Mouse (Mus musculus) spleen, postnatal 0 days (tissue): ENCODE data around the gene Gpr37l1. TPM values are rescaled to one million over a fixed set of nuclear protein-coding genes. Genes with fewer than 3 reads are reported as not detected.

Source experiments
- polyA plus RNA-seq: library from polyadenylated mRNA; unstranded; fragments of >200 nt; fragmentation: Nextera tagmentation; extraction: Ambion mirVana; gene quantifications from 2 replicates; pipeline ENCODE4 v1.2.1, GENCODE M21; 2015

Gpr37l1 gene
- polyA plus RNA-seq, result not detected in 2 replicates

DNA sequence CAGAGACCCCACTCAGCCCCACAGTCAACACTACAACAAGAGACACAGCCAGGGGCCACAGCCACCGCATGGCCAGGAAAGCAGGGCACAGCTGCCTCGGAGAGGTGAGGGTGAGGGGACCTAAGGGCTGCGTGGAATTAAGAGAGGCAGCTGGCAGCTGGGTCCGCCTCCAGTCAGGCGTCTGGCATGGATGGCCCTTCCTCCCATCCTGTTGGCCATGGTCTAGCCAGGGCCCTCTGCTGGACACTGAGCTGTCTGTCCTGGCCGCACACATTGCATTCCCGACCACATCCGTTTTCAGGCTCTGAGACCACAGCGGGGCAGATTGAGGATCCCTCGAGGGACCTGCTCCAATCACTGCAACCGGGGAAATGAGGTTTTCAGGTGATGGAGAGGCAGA lies at the start of gene Gpr37l1:
Gpr37l1 (minus strand) TSS at position 247 of the 400 bp plus-strand sequence.

GRCm38 (mm10) chr1:135146077-135146945 lies 21.2 kb downstream of the Gpr37l1 start, which contains the start of gene Arl8a:
Gene Arl8a (plus strand): TSS chr1:135146824.

GRCm38 (mm10) chr1:135132473-135132872 lies 35.0 kb downstream of the Gpr37l1 start, which contains the start of gene Ptpn7:
Gene Ptpn7 (plus strand): TSS chr1:135132700.

Other genes starting within 250 kb of the Gpr37l1 start
- gene Ppp1r12b, start 211.7 kb downstream of the Gpr37l1 start, polyA plus RNA-seq, result 3.2 and 4.0 TPM in 2 replicates
- gene Ube2t, start 205.1 kb downstream of the Gpr37l1 start, polyA plus RNA-seq, result 42.0 and 51.0 TPM in 2 replicates
- 6.3 and 8.7 TPM in 2 replicates for gene Lgr6, start 62.4 kb downstream of the Gpr37l1 start, polyA plus RNA-seq
- gene Ptpn7, start 35.0 kb downstream of the Gpr37l1 start, polyA plus RNA-seq, result 26.3 and 26.9 TPM in 2 replicates
- 17.4 and 25.4 TPM in 2 replicates for gene Arl8a, start 20.9 kb downstream of the Gpr37l1 start, polyA plus RNA-seq
- 0.17 TPM in 1 of 2 replicates, not detected in the other for gene Elf3, start 90.9 kb upstream of the Gpr37l1 start, polyA plus RNA-seq
- 32.8 and 40.2 TPM in 2 replicates for gene Rnpep, start 116.4 kb upstream of the Gpr37l1 start, polyA plus RNA-seq
- 136 and 154 TPM in 2 replicates for gene Timm17a, start 146.1 kb upstream of the Gpr37l1 start, polyA plus RNA-seq
- 1.1 and 1.2 TPM in 2 replicates for gene Lmod1, start 157.1 kb upstream of the Gpr37l1 start, polyA plus RNA-seq
- 6.0 and 8.9 TPM in 2 replicates for gene Shisa4, start 207.6 kb upstream of the Gpr37l1 start, polyA plus RNA-seq